Mouse (Mus musculus) gastrocnemius, adult 2 months (tissue): ENCODE results near the gene Syne2. TPM values are rescaled to one million over a fixed set of nuclear protein-coding genes. Genes with fewer than 3 reads are reported as not detected.
"Not testable (repeated sequence)": the region's sequence is repeated elsewhere in the genome, so short reads cannot be mapped to it uniquely, and the experiment has no call there.

ENCODE experiments used
- DNase-seq: peaks from one replicate; pipeline ENCODE4 v3.0.0; 2022
- H3K27ac ChIP-seq: fragments of 200-600 bp; 2 replicates; pipeline ENCODE4 v1.8.1; 2022; ENCODE audit warnings: mild to moderate bottlenecking
- H3K4me3 ChIP-seq: fragments of 200-600 bp; 2 replicates; pipeline ENCODE4 v1.8.1; 2022; ENCODE audit warnings: mild to moderate bottlenecking, moderate library complexity
- CTCF ChIP-seq: fragments of 200-600 bp; IDR thresholded peaks from 2 replicates; pipeline ENCODE4 v1.8.1; 2022; ENCODE audit warnings: antibody characterized with exemption, mild to moderate bottlenecking, moderate library complexity
- intact Hi-C: fragments of 180-260 bp; cut with DNase I; formaldehyde crosslinking; loops from one replicate; pipeline ENCODE4 v1.15.1; 2025
- microRNA-seq: library from miRNA; unstranded; fragments of <30 nt; microRNA quantifications from one replicate; pipeline ENCODE4 v1.2.0, GENCODE M21; 2021
- total RNA-seq, 2 experiments: library from RNA; stranded (reverse); gene quantifications; 2 replicates each; pipeline ENCODE4 v1.2.3; 2021

The Syne2 gene
- total RNA-seq, 2 experiments from 2014 or later = 15.0 to 15.5 TPM

- no peak for TF ChIP-seq CTCF
- Histone ChIP-seq H3K4me3 (no peak overlapping the region), H3K27ac (peak overlapping the region; percentile 63)
- peak; percentile 81 for DNase-seq
- intact Hi-C loops = no loop called here
These were observed 310.9 kb downstream of the Syne2 start for GRCm38 (mm10) chr12:76128831-76129230.

GRCm38 (mm10) chr12:76130281-76130680, 312.3 kb downstream of the Syne2 start:
- H3K27ac ChIP-seq = no peak overlapping the region
- peak; percentile 68 for TF ChIP-seq CTCF
- no peak overlapping the region for H3K4me3 ChIP-seq
- intact Hi-C loops = loop anchor here (2.0 kb wide), 1 partner anchor 113 kb away; no protein-coding TSS in a partner anchor
- peak; percentile 55 for DNase-seq

GRCm38 (mm10) chr12:76130891-76131290, 313.0 kb downstream of the Syne2 start:
- no peak overlapping the region for H3K27ac ChIP-seq
- no peak for DNase-seq
- TF ChIP-seq CTCF = no peak
- intact Hi-C loops = loop anchor here (2.0 kb wide), 1 partner anchor 114 kb away; no protein-coding TSS in a partner anchor
- H3K4me3 ChIP-seq = no peak overlapping the region

GRCm38 (mm10) chr12:76132591-76132990, 314.7 kb downstream of the Syne2 start:
- no peak for TF ChIP-seq CTCF
- intact Hi-C loops = no loop called here
- DNase-seq = no peak
- Histone ChIP-seq H3K27ac (no peak overlapping the region), H3K4me3 (no peak overlapping the region)

- H3K4me3 ChIP-seq, intact Hi-C loops, DNase-seq: not testable (repeated sequence)
These were observed 315.1 kb downstream of the Syne2 start for GRCm38 (mm10) chr12:76133081-76133480.

GRCm38 (mm10) chr12:76136701-76137100, 318.8 kb downstream of the Syne2 start:
- DNase-seq = no peak
- intact Hi-C loops = loop anchor here (5.0 kb wide), 1 partner anchor 41 kb away; the partner anchor contains the start of gene Esr2
- H3K4me3 ChIP-seq = no peak overlapping the region
- no peak overlapping the region for H3K27ac ChIP-seq
- no peak for TF ChIP-seq CTCF

More at GRCm38 (mm10) chr12:76133081-76133480, 315.1 kb downstream of the Syne2 start:
- H3K27ac ChIP-seq = not testable (repeated sequence)

GRCm38 (mm10) chr12:76152389-76152788, 334.5 kb downstream of the Syne2 start:
- H3K4me3 ChIP-seq = peak overlapping the region; percentile 44
- intact Hi-C loops, H3K27ac ChIP-seq, DNase-seq: not testable (repeated sequence)

Small RNA genes lying within 50 kb of the gene (microRNA-seq; reads per million reads assigned to microRNA genes)
- gene Mir5101 = not detected

Other genes starting within 250 kb of the Syne2 start
- 10 to 100 TPM; 32.2 to 34.3 TPM for gene Ppp2r5e, start 221.9 kb upstream of the Syne2 start, total RNA-seq
- 1 to 10 TPM; 1.9 to 2.8 TPM for gene Wdr89, start 148.6 kb upstream of the Syne2 start, total RNA-seq
- gene Sgpp1, start 82.4 kb upstream of the Syne2 start, total RNA-seq = 10 to 100 TPM; 15.9 to 16.5 TPM